In genomic region chr5:19368175-19368574, GRCm38 (mm10) we compare ENCODE assay signal across 20 mouse cellular contexts.
A peak's percentile ranks its signal among the peaks of the same experiment; 100 is the strongest.
DNase-seq lines count a peak whose midpoint lies in the region; ATAC-seq and TF ChIP-seq lines count a peak whose summit lies in the region.
"Had no signal": no experiment of that assay in that cellular context is flagged by ENCODE, and none has a peak within 500 bp of the region (broad histone marks: within the 10 kb centered on the region; RNA-seq: fewer than 3 reads in every experiment).

No protein-coding gene starts in this region.

- no peak overlapping the region for H3K4me3 ChIP-seq in CH12.LX (replicated peaks in 1 of 3; ENCODE audit: low read depth in 2 of 3, low read length in 2 of 3, poor library complexity in 1 of 3)
- H3K4me3 ChIP-seq in hindbrain, embryonic 11.5 days (ENCODE audit: low read depth, low read length) = no peak overlapping the region

- no peak overlapping the region for H3K27ac ChIP-seq in CH12.LX (ENCODE audit: insufficient read depth, low read depth)
- no peak overlapping the region for H3K27ac ChIP-seq in hindbrain, embryonic 11.5 days (ENCODE audit: low read depth, low read length)

- TF ChIP-seq POLR2A in CH12.LX (IDR thresholded peaks at IDR 0.05; ENCODE audit: low read depth, low read length) = no peak

- H3K9ac ChIP-seq in CH12.LX (ENCODE audit: insufficient read depth, low read depth) = no peak overlapping the region
- no peak overlapping the region for H3K9ac ChIP-seq in hindbrain, embryonic 11.5 days (ENCODE audit: low read depth, low read length)

- peaks cover 0 to 8% of the 10 kb centered on the region in 2 experiments; a peak in 2 of 4 replicates for H3K4me1 ChIP-seq in CH12.LX (ENCODE audit: control insufficient read depth in 1 of 2, insufficient read depth in 2 of 2)
- no peaks in the 10 kb centered on the region for H3K4me1 ChIP-seq in hindbrain, embryonic 11.5 days (replicated peaks; ENCODE audit: control insufficient read depth, insufficient read depth, low read length)

- H3K4me2 ChIP-seq in CH12.LX (ENCODE audit: insufficient read depth, low read depth, poor library complexity, severe bottlenecking) = no peak overlapping the region
- no peak overlapping the region for H3K4me2 ChIP-seq in hindbrain, embryonic 11.5 days (replicated peaks; ENCODE audit: low read depth, low read length)

- dilution Hi-C loops in CH12.LX (cut with MboI; ENCODE audit: extremely low pct_ligation_motif_present, extremely low pct_unique_long_range_greater_than_20kb, low sequenced_read_pairs) = no loop called here

- TF ChIP-seq CTCF in CH12.LX (conservative IDR thresholded peaks at IDR 0.05 in 1 of 2, IDR thresholded peaks at IDR 0.05 in 1 of 2; ENCODE audit: low read depth in 2 of 2, low read length in 2 of 2) = no peak

- H3K27me3 ChIP-seq in CH12.LX (replicated peaks) = no peaks in the 10 kb centered on the region
- H3K27me3 ChIP-seq in hindbrain, embryonic 11.5 days (ENCODE audit: control insufficient read depth, insufficient read depth, low read length) = no peaks in the 10 kb centered on the region
- H3K27me3 ChIP-seq: Patski had no signal

- no peak for ATAC-seq in hindbrain, embryonic 11.5 days (ENCODE audit: low FRiP score)
- ATAC-seq: activated CD4-positive, CD25-positive, alpha-beta regulatory T cell, adult 4 months; CD4-positive, CD25-positive, alpha-beta regulatory T cell, adult 4 months; Patski had no signal

- no peaks in the 10 kb centered on the region for H3K79me2 ChIP-seq in CH12.LX (replicated peaks; ENCODE audit: control insufficient read depth, extremely low read depth, insufficient read depth, poor library complexity, severe bottlenecking)

- no peaks in the 10 kb centered on the region for H3K9me3 ChIP-seq in CH12.LX (replicated peaks; ENCODE audit: low read length)
- H3K9me3 ChIP-seq in hindbrain, embryonic 11.5 days (ENCODE audit: control insufficient read depth, low read length) = no peaks in the 10 kb centered on the region
- H3K9me3 ChIP-seq: G1E had no signal

- H3K36me3 ChIP-seq in CH12.LX (replicated peaks in 1 of 2; ENCODE audit: control insufficient read depth in 1 of 2, insufficient read depth in 1 of 2, low read length in 1 of 2) = no peaks in the 10 kb centered on the region
- no peaks in the 10 kb centered on the region for H3K36me3 ChIP-seq in hindbrain, embryonic 11.5 days (ENCODE audit: control insufficient read depth, insufficient read depth, low read length)
- H3K36me3 ChIP-seq: G1E had no signal

- TF ChIP-seq EP300 in CH12.LX (IDR thresholded peaks at IDR 0.05; ENCODE audit: low read length) = peak; percentile 85

- in situ Hi-C loops in CH12.LX (cut with MboI; ENCODE audit: low pct_ligation_motif_present, low pct_unique_long_range_greater_than_20kb, low sequenced_read_pairs) = no loop called here

- no peak for TF ChIP-seq RAD21 in CH12.LX (IDR thresholded peaks at IDR 0.05; ENCODE audit: low read depth, low read length)

- WGBS in hindbrain, embryonic 11.5 days = 88% methylated on average over 1 of the region's 1 CpGs

- peak; percentile 2 for DNase-seq in A20 (ENCODE audit: low read depth, low spot score)
- peak; percentile 63 for DNase-seq in CH12.LX (ENCODE audit: extremely low read depth)
- no peak for DNase-seq in lung, postnatal 10 days
- no peak for DNase-seq in hindbrain, embryonic 11.5 days (ENCODE audit: low spot score)
- DNase-seq: adrenal gland, adult 2 months; adrenal gland, adult 8-10 months; adrenal gland, postnatal 10 days; adrenal gland, postnatal 14 days; adrenal gland, postnatal 25 days; adrenal gland, postnatal 36 days; B cell, adult 2 months; cerebellum, adult 11 months; cerebellum, adult 11-12 months; cerebellum, adult 18-20 months; cerebellum, adult 2 months; cerebellum, adult 8-10 months had no signal

TF ChIP-seq in CH12.LX, 34 proteins besides CTCF, POLR2A, EP300 and RAD21:
- TF ChIP-seq HCFC1 (IDR thresholded peaks at IDR 0.05; ENCODE audit: low read depth, low read length) (no peak), JUN (IDR thresholded peaks at IDR 0.05; ENCODE audit: insufficient read depth, low read depth, low read length) (no peak), MAFK (IDR thresholded peaks at IDR 0.05; ENCODE audit: insufficient replicate concordance, low read length) (no peak), TCF12 (IDR thresholded peaks at IDR 0.05; ENCODE audit: low read depth, low read length) (no peak)

Comparison
In these comparisons a context has a peak if more than half of its experiments do, and no peak if none do; other contexts are left out.
1. DNase-seq: peak in A20 (single experiment) and CH12.LX (single experiment); none in lung, postnatal 10 days (single experiment) and hindbrain, embryonic 11.5 days (single experiment).